Mouse (Mus musculus) cerebellum, adult 2 months (tissue): ENCODE results near the gene Nup210.

Experiments used
- CTCF ChIP-seq: fragments of 200-500 bp; IDR thresholded peaks from 2 replicates; pipeline ENCODE4 v1.5.1; 2011; ENCODE audit warnings: low read depth, mild to moderate bottlenecking, control low read depth, low read length, moderate library complexity, borderline replicate concordance; ENCODE audit not compliant: insufficient read depth
- POLR2A ChIP-seq: fragments of 200-500 bp; IDR thresholded peaks from 2 replicates; pipeline ENCODE4 v1.6.1; 2011; ENCODE audit warnings: low read length, control low read depth, borderline replicate concordance; ENCODE audit not compliant: insufficient read depth

DNA sequence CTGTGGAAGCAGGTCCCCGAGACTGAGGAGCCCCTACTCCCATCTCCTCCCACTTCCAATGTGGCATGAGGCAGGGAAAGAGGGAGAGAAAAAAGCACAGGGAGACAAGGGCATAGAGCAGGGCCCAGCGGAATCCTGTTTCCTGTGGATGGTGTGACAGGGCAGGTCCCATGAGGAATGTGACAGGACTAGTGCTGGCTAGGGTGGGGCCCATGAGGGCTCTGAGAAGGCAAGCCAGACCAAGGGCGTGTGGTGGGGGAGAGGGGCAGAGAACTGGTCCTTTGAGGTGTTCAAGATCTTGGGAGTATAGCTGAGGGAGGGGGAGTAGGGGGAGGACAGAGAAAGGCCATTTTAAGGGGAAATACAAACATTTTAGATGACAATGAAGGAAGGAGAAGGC, 104.2 kb downstream of the Nup210 start:
- TF ChIP-seq CTCF (no peak), POLR2A (no peak)
